Mouse (Mus musculus): Measurements from ENCODE around the gene Klf15.

Gene Klf15

DNA sequence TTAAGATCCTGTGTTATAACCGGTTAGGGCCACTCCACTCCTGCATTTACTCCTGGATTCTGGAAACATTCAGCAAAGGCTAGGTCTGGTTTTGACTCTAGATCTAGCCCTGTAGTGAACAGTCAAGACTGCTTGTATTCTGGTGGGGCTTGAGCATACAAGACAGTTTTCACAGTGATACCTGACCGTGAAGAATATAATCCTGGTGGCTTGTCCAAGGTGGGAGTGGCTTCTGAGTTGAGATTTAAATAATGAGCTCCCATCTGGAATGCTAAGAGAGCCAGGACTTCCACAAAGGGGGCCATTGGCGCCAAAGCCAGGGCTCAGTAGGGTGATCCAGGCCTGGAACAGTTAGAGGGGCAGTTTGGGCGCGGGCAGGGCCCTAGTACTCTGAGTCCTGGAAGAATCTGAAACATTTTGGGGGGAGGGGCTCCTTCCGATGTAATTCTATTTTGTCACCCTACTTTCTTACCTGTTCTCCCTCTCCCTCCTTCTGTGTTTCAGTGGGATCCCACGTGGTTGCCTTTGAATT, 1.6 kb downstream of the Klf15 start:
- DNase-seq (ENCODE audit: low spot score in 2 of 2) = no peak

DNA sequence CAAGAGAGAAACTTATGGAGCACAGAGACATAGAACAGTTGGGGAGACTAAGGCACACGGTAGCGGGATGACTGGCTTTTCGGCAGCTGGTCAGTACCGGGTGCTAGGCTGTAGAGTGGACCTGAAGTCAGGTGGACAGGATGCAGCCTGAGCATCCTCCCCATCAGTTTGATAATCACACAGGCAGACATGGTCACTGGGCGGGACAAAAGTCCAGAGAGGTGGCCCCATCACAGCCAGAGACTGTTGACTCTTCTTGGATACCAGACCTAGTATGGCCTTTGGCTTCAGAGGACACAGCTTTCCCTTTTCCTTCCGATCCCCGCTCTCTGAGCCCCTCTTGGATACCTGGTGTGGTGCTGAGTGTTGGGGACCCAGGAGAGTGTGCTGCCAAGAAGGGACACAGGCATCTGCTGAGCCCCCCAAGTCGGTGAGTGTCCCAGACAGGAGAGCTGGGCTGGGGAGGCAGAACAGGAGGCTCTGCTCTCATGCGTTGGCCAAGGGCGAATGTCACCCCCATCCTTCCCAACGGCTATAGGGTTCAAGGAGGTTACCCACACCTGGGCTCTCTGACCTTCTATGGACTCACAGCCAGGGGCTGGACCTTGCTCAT, 2.8 kb downstream of the Klf15 start:
- DNase-seq (ENCODE audit: low spot score in 2 of 2) = no peak

- DNase-seq (ENCODE audit: low spot score in 2 of 2) = no peak
Measured at GRCm38 (mm10) chr6:90466079-90466478, 3.7 kb downstream of the Klf15 start.

GRCm38 (mm10) chr6:90466847-90467410, 4.6 kb downstream of the Klf15 start:
- no peak for DNase-seq (ENCODE audit: low spot score in 2 of 2)

GRCm38 (mm10) chr6:90468216-90468615, 5.8 kb downstream of the Klf15 start:
- no peak for DNase-seq (ENCODE audit: low spot score in 2 of 2)

DNA sequence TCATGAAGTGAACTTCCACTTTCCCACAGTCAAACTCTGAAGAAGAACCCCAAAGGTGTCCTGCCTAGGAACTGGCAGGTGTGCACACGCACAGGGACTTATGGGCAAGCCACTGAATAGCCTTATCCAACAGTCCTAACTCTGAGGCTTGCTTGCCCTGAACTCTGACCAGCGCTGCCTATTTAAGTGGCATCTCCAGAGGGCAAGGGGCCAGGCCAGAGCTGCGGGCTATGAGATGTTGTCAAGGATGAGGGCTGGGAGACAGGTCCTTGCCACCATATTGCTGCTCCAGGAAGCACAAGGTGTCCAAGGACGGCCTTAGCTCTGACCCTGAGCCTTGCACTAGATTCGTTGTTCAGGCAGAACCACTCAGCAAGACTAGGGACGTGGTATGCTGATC, 6.7 kb downstream of the Klf15 start:
- no peak for DNase-seq (ENCODE audit: low spot score in 2 of 2)

- DNase-seq (ENCODE audit: low spot score in 2 of 2) = no peak
Measured at GRCm38 (mm10) chr6:90470255-90470654, 7.9 kb downstream of the Klf15 start.

GRCm38 (mm10) chr6:90470947-90471541, 8.7 kb downstream of the Klf15 start:
- DNase-seq (ENCODE audit: low spot score in 2 of 2) = no peak

GRCm38 (mm10) chr6:90472079-90472478, 9.7 kb downstream of the Klf15 start:
- no peak for DNase-seq (ENCODE audit: low spot score in 2 of 2)

DNA sequence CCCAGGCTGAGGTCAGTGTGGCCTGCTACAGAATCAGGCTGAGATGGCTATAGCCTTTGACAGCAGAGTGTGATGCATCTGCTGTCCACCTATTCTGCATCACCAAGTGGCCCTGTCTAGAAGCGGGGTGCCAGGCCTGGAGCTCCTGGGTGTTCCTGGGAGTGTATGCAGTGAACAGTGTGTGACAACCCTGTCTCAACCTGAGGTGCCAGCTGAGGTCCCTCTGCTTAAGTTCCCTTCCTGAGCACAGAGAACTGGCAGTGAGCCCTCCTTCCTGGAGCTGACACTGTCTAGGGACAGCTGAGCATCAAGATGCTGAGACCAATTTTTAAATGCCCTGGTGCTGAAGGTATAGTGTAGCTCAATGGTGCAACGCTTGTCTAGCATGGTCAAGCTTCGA, 10.3 kb downstream of the Klf15 start:
- no peak for DNase-seq (ENCODE audit: low spot score in 2 of 2)

DNA sequence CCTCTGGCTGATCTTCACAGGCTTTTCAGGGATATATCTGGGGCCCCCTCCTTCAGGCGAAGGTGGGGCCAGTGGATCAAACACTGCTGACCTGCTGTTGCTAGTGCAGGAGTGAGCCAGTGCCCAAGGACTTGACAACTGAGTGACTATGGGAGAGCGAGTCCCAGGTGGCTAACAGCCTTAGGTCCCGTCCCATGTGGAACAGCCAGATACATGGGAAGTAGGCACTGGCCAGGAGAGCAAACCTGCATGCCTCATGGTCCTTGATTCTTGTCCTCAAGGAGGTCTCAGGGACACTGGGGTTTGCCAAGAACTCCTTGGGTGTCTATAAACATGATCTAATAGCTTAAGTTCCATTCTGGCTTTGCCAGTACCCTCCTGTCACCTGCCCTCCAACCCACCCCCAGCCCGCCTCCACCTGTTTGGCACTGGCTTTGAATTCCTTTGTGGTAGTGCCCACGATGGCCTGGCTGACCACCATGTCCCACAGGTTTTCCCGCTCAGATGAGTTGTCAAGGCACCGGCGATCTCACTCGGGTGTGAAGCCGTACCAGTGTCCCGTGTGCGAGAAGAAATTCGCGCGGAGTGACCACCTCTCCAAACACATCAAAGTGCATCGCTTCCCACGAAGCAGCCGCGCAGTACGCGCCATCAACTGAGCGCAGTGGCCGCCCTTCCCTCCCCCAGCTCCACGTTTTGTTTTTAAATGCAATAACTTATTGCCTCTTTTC, 11.4 kb downstream of the Klf15 start:
- DNase-seq (ENCODE audit: low spot score in 2 of 2) = no peak

DNA sequence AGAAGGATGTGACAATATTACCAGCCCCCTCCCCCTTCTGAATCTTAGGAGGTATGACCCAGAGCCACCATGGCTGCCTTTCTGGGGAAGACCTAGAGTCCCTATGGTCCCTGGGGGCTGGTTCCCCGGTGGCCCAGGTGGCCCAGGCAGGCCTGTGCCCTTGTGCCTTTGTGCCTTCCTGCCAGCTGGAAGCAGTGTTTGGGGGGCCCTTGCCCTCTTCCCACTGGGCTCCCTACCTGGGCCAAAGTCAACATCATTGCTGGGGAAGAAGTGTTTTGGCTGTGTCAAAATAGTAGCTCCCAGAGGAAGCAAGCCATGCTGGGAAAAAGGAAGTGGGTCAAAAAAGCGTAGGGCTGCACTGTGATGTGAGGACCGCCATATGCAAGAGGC, 12.0 kb downstream of the Klf15 start:
- no peak for DNase-seq (ENCODE audit: low spot score in 2 of 2)

DNA sequence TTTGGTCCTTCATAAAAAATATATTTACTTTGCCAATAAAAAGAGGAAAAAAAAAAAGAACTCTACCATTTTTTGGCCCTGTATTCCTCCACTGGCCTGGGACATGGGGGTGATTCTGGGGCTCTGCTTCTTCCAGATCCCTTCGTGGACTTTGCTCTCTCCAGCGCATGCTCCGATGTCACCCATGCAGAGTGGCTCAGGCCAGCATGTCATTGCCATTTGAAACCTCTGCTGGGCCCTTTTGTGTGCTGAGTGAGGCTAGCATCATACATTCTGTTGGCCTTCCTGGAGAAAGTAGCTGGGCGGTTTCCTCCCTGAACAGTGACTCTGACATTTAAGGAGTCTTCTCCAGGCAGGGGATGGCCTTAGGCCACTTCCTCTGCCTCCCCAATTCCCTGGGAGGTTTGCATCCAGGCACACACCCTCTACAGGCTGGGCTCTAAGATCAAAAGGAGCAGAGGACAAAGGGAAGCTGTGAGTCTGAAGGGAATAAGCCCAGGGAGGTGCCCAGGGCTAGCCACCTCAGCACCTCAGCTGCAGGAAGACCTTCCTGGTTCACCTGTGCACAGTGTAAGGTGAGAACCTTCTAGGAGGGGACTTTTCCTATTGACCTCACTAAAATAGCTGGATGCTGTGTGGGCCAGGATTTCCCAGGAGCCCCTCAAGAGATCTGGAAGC, 12.9 kb downstream of the Klf15 start:
- DNase-seq (ENCODE audit: low spot score in 2 of 2) = no peak

DNA sequence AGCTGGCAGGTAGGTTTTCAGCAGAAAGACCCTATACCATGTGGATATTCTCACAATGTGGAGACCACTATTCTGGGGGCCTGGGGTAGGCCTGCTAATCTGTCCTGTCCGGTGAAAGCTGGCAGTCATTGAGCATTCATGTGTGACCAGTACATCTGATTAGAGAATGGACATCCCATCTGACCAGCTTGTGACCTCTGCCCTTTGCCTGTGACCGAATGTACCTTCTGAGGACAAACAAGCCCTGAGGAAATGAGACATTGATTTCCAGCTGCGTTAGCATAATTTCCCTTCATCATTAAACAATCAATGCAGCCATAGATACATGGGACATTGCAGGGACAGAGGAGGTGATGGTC, 13.5 kb downstream of the Klf15 start:
- DNase-seq (ENCODE audit: low spot score in 2 of 2) = no peak

DNA sequence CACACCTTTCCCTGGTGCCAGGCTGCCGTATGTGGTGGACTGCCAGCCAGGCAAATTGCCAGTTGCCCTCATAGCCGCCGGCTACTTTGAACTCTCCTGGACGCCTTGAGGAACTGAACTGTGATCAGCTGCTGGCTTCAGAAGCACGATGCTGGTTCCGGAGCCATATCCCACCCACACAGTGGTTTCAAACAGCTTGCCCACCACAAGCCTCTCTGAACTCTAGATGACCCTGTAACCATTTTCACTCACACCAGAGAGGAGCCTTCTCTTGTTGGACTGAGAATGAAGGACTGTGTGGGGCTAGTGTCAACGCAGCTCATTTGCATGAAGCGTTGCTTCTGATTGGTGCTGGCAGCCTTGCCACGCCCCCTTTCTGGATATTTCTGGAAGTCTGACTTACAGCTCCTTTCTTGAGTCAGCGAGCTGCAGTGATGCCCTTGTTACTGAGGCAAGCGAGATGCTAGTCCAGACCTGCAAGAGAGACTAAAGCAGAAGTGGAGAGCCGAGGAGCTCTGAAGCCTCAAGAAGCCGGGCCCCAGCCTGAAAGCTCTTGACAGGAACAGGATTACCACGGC, 14.7 kb downstream of the Klf15 start:
- no peak for DNase-seq (ENCODE audit: low spot score in 2 of 2)

DNA sequence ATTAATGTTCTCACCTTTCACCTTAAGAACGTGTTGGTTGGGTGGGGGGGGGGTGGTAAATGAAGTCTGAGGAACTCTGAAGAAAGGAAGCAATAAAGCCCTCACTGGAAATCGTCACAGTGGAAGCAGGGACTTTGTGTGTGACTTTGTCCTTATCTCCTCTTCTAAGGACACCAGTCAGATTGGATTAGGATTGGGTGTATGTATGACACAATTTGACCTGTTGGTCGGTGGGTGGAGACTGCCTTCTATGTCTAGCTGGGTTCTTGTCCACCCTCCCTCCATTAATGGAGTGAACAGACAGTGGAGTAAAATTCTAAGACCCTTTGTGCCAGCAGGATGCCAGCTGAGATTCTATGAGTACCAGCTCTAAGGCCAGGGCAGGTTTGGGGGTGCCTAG, 21.9 kb downstream of the Klf15 start:
- DNase-seq (ENCODE audit: low spot score in 2 of 2) = no peak

- no peak for DNase-seq (ENCODE audit: low spot score in 2 of 2)
Measured at GRCm38 (mm10) chr6:90484876-90485275, 22.5 kb downstream of the Klf15 start.

DNA sequence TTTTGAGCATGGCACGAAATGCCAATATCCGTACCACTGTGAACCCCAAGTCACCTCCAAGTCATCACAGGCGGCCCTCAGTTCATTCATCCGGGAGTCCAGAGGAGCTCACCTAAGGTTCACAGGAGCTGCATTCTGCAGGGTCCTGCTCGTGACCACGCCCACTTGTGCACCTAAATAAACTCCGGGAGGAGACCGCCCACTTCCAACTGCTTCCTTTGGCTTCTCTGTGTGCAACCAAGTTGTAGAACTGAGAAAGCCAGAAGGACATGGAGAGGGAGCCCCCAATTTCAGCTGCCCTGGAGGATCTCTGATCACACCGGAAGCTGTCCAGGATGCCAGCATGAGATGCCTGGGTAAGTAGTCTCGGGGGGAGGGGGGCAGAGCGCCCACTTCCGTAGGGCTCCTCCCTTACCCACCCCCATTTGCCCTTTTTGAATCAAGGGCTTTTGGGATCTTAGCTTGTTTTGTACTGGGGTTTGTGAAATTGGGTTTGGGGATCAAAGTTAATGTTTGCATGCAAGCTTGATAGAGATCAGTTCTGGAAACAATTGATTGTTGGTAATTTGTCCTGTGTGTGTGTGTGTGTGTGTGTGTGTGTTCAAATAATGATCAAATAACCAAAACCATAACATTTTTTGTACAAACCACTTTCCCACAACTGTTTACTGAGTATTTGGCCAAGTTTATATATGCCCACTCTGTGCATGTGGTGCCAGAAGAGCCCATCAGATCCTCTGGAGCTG, 24.0 kb downstream of the Klf15 start, which contains the start of gene Aldh1l1:
TSS of gene Aldh1l1 (plus strand) at position 252 of the 746 bp plus-strand sequence.
- DNase-seq (ENCODE audit: low spot score in 2 of 2) = no peak

- DNase-seq (ENCODE audit: low spot score in 2 of 2) = no peak
Measured at GRCm38 (mm10) chr6:90487531-90487930, 25.2 kb downstream of the Klf15 start.

DNA sequence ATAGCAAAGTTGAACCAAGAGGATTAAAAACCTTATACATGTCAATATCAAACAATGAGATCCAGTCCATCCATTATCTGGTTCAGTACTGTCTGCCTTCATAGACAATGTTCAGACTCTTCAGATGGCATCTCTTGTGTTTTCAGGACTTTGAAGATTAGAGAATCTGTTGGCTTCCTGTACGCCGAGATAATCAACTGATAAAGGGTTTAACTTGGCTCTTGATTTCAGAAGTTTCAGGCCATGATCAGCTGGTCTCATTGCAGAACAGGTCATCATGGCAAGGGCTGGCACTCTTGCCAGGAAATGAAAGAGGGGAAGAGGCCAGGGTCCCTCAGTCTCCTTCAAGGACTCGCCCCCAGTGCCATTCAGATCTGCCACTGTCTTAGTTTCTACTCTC, 27.2 kb downstream of the Klf15 start:
- no peak for DNase-seq (ENCODE audit: low spot score in 2 of 2)

DNA sequence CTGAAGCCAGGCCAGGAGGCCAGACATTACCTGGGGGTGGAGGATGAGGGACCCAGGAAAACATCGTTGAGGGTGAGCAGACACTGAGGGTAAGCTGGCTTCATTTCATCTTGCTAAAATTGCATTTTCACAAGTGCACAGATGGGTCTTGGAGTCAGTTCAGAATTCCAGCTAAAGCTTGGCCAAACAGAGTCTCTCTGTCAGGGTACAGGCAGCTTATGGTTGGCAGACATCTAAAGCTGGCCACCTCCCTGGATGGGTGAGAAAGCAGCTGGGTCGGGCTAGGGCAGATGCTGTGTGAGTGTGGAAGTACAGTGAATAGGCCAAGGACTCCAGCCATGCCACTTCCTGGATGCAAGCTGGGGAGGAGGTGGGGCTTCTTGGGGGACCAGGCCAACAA, 28.6 kb downstream of the Klf15 start:
- no peak for DNase-seq (ENCODE audit: low spot score in 2 of 2)
